Mouse (Mus musculus): ENCODE data around the gene Elmo2. TPM values are rescaled to one million over a fixed set of nuclear protein-coding genes. Genes with fewer than 3 reads are reported as not detected.

Elmo2 gene
- polyA plus RNA-seq, 1 experiment from 2014 or later, result 94.2 TPM

GRCm38 (mm10) chr2:165283644-165284043 is 42.6 kb downstream of the Elmo2 start:
- H3K4me3 ChIP-seq, result no peak overlapping the region
- H3K27me3 ChIP-seq (ENCODE audit: low read depth, poor library complexity, severe bottlenecking), result no peaks in the 10 kb centered on the region
- H3K4me1 ChIP-seq, result peaks cover 37% of the 10 kb centered on the region
- peaks cover 41% of the 10 kb centered on the region for H3K36me3 ChIP-seq
- DNase-seq (ENCODE audit: low spot score), result no peak
- H3K9me3 ChIP-seq (replicated peaks), result no peaks in the 10 kb centered on the region
- no peak overlapping the region for H3K27ac ChIP-seq
- WGBS, result 97% methylated on average over 3 of the region's 3 CpGs

- no peak overlapping the region for H3K27ac ChIP-seq
- H3K27me3 ChIP-seq (ENCODE audit: low read depth, poor library complexity, severe bottlenecking), result no peaks in the 10 kb centered on the region
- H3K4me1 ChIP-seq, result peaks cover 20% of the 10 kb centered on the region
- DNase-seq (ENCODE audit: low spot score), result no peak
- H3K9me3 ChIP-seq (replicated peaks), result no peaks in the 10 kb centered on the region
- peaks cover 57% of the 10 kb centered on the region for H3K36me3 ChIP-seq
- no peak overlapping the region for H3K4me3 ChIP-seq
- 64% methylated on average over 6 of the region's 6 CpGs for WGBS
These were observed 44.4 kb downstream of the Elmo2 start for GRCm38 (mm10) chr2:165281779-165282311.

- Histone ChIP-seq H3K4me3 (no peak overlapping the region), H3K27me3 (ENCODE audit: low read depth, poor library complexity, severe bottlenecking) (no peaks in the 10 kb centered on the region), H3K36me3 (peaks cover 63% of the 10 kb centered on the region), H3K27ac (no peak overlapping the region), H3K9me3 (replicated peaks) (no peaks in the 10 kb centered on the region), H3K4me1 (peaks cover 28% of the 10 kb centered on the region)
- DNase-seq (ENCODE audit: low spot score), result no peak
- 54% methylated on average over 10 of the region's 10 CpGs for WGBS
These were observed 46.9 kb downstream of the Elmo2 start for GRCm38 (mm10) chr2:165279351-165279750.

- peaks cover 42% of the 10 kb centered on the region for H3K4me1 ChIP-seq
- H3K36me3 ChIP-seq, result peaks cover 51% of the 10 kb centered on the region
- peaks cover 11% of the 10 kb centered on the region for H3K27me3 ChIP-seq (ENCODE audit: low read depth, poor library complexity, severe bottlenecking)
- no peak overlapping the region for H3K27ac ChIP-seq
- WGBS, result 87% methylated on average over 5 of the region's 5 CpGs
- H3K9me3 ChIP-seq (replicated peaks), result no peaks in the 10 kb centered on the region
- no peak overlapping the region for H3K4me3 ChIP-seq
- DNase-seq (ENCODE audit: low spot score), result no peak
These were observed 49.0 kb downstream of the Elmo2 start for GRCm38 (mm10) chr2:165277188-165277740.

- H3K36me3 ChIP-seq, result peaks cover 36% of the 10 kb centered on the region
- H3K27me3 ChIP-seq (ENCODE audit: low read depth, poor library complexity, severe bottlenecking), result peaks cover 11% of the 10 kb centered on the region
- no peak overlapping the region for H3K27ac ChIP-seq
- H3K9me3 ChIP-seq (replicated peaks), result no peaks in the 10 kb centered on the region
- H3K4me1 ChIP-seq, result peaks cover 53% of the 10 kb centered on the region
- peak; percentile 79 for DNase-seq (ENCODE audit: low spot score)
- H3K4me3 ChIP-seq, result no peak overlapping the region
- 26% methylated on average over 8 of the region's 8 CpGs for WGBS
These were observed 50.5 kb downstream of the Elmo2 start for GRCm38 (mm10) chr2:165275824-165276223.

- H3K4me1 ChIP-seq, result peaks cover 57% of the 10 kb centered on the region
- H3K4me3 ChIP-seq, result no peak overlapping the region
These were observed 51.1 kb downstream of the Elmo2 start for GRCm38 (mm10) chr2:165275124-165275640.

GRCm38 (mm10) chr2:165273589-165273988 is 52.7 kb downstream of the Elmo2 start:
- H3K9me3 ChIP-seq (replicated peaks), result no peaks in the 10 kb centered on the region
- 42% methylated on average over 4 of the region's 4 CpGs for WGBS
- DNase-seq (ENCODE audit: low spot score), result no peak
- peaks cover 21% of the 10 kb centered on the region for H3K36me3 ChIP-seq
- no peak overlapping the region for H3K27ac ChIP-seq
- H3K4me3 ChIP-seq, result no peak overlapping the region
- peaks cover 51% of the 10 kb centered on the region for H3K4me1 ChIP-seq
- peaks cover 15% of the 10 kb centered on the region for H3K27me3 ChIP-seq (ENCODE audit: low read depth, poor library complexity, severe bottlenecking)

More at GRCm38 (mm10) chr2:165275124-165275640, 51.1 kb downstream of the Elmo2 start:
- DNase-seq (ENCODE audit: low spot score), result no peak
- Histone ChIP-seq H3K36me3 (peaks cover 30% of the 10 kb centered on the region), H3K27ac (peak overlapping the region; percentile 70), H3K9me3 (replicated peaks) (no peaks in the 10 kb centered on the region), H3K27me3 (ENCODE audit: low read depth, poor library complexity, severe bottlenecking) (peaks cover 11% of the 10 kb centered on the region)
- 32% methylated on average over 8 of the region's 8 CpGs for WGBS

- Histone ChIP-seq H3K27me3 (ENCODE audit: low read depth, poor library complexity, severe bottlenecking) (peaks cover 34% of the 10 kb centered on the region), H3K4me1 (peaks cover 60% of the 10 kb centered on the region), H3K9me3 (replicated peaks) (no peaks in the 10 kb centered on the region), H3K36me3 (peaks cover under 1% of the 10 kb centered on the region; the same call in 1 of the 2 replicates), H3K4me3 (no peak overlapping the region), H3K27ac (no peak overlapping the region)
- WGBS, result 19% methylated on average over 8 of the region's 8 CpGs
- DNase-seq (ENCODE audit: low spot score), result no peak
These were observed 55.0 kb downstream of the Elmo2 start for GRCm38 (mm10) chr2:165271326-165271725.

- H3K27ac ChIP-seq, result no peak overlapping the region
- peaks cover 39% of the 10 kb centered on the region for H3K27me3 ChIP-seq (ENCODE audit: low read depth, poor library complexity, severe bottlenecking)
- no peak for DNase-seq (ENCODE audit: low spot score)
- H3K9me3 ChIP-seq (replicated peaks), result no peaks in the 10 kb centered on the region
- H3K4me1 ChIP-seq, result peaks cover 56% of the 10 kb centered on the region
- H3K4me3 ChIP-seq, result no peak overlapping the region
- H3K36me3 ChIP-seq, result no peaks in the 10 kb centered on the region
- WGBS, result 66% methylated on average over 7 of the region's 7 CpGs
These were observed 55.4 kb downstream of the Elmo2 start for GRCm38 (mm10) chr2:165270858-165271257.

GRCm38 (mm10) chr2:165266739-165267138 is 59.5 kb downstream of the Elmo2 start:
- H3K36me3 ChIP-seq, result no peaks in the 10 kb centered on the region
- no peak overlapping the region for H3K4me3 ChIP-seq
- 27% methylated on average over 12 of the region's 12 CpGs for WGBS
- peaks cover 45% of the 10 kb centered on the region for H3K4me1 ChIP-seq
- DNase-seq (ENCODE audit: low spot score), result no peak
- H3K27ac ChIP-seq, result no peak overlapping the region
- H3K9me3 ChIP-seq (replicated peaks), result no peaks in the 10 kb centered on the region
- peaks cover 55% of the 10 kb centered on the region for H3K27me3 ChIP-seq (ENCODE audit: low read depth, poor library complexity, severe bottlenecking)

- H3K4me3 ChIP-seq, result no peak overlapping the region
- 68% methylated on average over 7 of the region's 7 CpGs for WGBS
- H3K27ac ChIP-seq, result no peak overlapping the region
- no peaks in the 10 kb centered on the region for H3K9me3 ChIP-seq (replicated peaks)
- DNase-seq (ENCODE audit: low spot score), result no peak
- H3K4me1 ChIP-seq, result peaks cover 32% of the 10 kb centered on the region
- peaks cover 80% of the 10 kb centered on the region for H3K27me3 ChIP-seq (ENCODE audit: low read depth, poor library complexity, severe bottlenecking)
- H3K36me3 ChIP-seq, result no peaks in the 10 kb centered on the region
These were observed 62.4 kb downstream of the Elmo2 start for GRCm38 (mm10) chr2:165263861-165264260.

GRCm38 (mm10) chr2:165262274-165262990 is 63.8 kb downstream of the Elmo2 start:
- Histone ChIP-seq H3K4me1 (peaks cover 32% of the 10 kb centered on the region), H3K27ac (no peak overlapping the region), H3K27me3 (ENCODE audit: low read depth, poor library complexity, severe bottlenecking) (peaks cover 84% of the 10 kb centered on the region), H3K36me3 (no peaks in the 10 kb centered on the region), H3K4me3 (no peak overlapping the region), H3K9me3 (replicated peaks) (no peaks in the 10 kb centered on the region)
- no peak for DNase-seq (ENCODE audit: low spot score)
- 60% methylated on average over 18 of the region's 18 CpGs for WGBS

GRCm38 (mm10) chr2:165259859-165260258 is 66.4 kb downstream of the Elmo2 start:
- Histone ChIP-seq H3K4me3 (no peak overlapping the region), H3K27me3 (ENCODE audit: low read depth, poor library complexity, severe bottlenecking) (peaks cover 90% of the 10 kb centered on the region), H3K36me3 (no peaks in the 10 kb centered on the region), H3K27ac (no peak overlapping the region), H3K9me3 (replicated peaks) (no peaks in the 10 kb centered on the region), H3K4me1 (peaks cover 20% of the 10 kb centered on the region)
- 82% methylated on average over 8 of the region's 8 CpGs for WGBS
- no peak for DNase-seq (ENCODE audit: low spot score)
